Mouse (Mus musculus) kidney, adult 2 months (tissue): ENCODE results near the gene Wwox. TPM values are rescaled to one million over a fixed set of nuclear protein-coding genes. Genes with fewer than 3 reads are reported as not detected.

ENCODE experiments used
- DNase-seq: peaks from one replicate; pipeline ENCODE4 v3.0.0; 2021
- H3K27ac ChIP-seq: fragments of 200-500 bp; 2 replicates; pipeline ENCODE4 v1.5.1; 2012; ENCODE audit warnings: low read depth, low read length, control low read depth, inconsistent platforms; ENCODE audit not compliant: insufficient read depth
- H3K27me3 ChIP-seq: fragments of 200-500 bp; replicated peaks from 2 replicates; pipeline ENCODE4 v1.6.1; 2012; ENCODE audit warnings: mild to moderate bottlenecking, moderate library complexity, low read length, inconsistent platforms; ENCODE audit not compliant: control insufficient read depth, insufficient read depth
- H3K36me3 ChIP-seq: fragments of 200-500 bp; 2 replicates; pipeline ENCODE4 v1.6.1; 2012; ENCODE audit warnings: mild to moderate bottlenecking, moderate library complexity, low read length, inconsistent platforms; ENCODE audit not compliant: control insufficient read depth, insufficient read depth
- H3K4me1 ChIP-seq: fragments of 200-500 bp; 2 replicates; pipeline ENCODE4 v1.6.1; 2011; ENCODE audit warnings: low read length; ENCODE audit not compliant: control insufficient read depth, insufficient read depth
- H3K4me3 ChIP-seq: fragments of 200-500 bp; 2 replicates; pipeline ENCODE4 v1.5.1; 2011; ENCODE audit warnings: mild to moderate bottlenecking, low read depth, low read length, control low read depth; ENCODE audit not compliant: insufficient read depth
- CTCF ChIP-seq: fragments of 200-500 bp; conservative IDR thresholded peaks from 2 replicates; pipeline ENCODE4 v1.5.1; 2011; ENCODE audit warnings: low read depth, mild to moderate bottlenecking, control low read depth, low read length, moderate library complexity, mixed read lengths; ENCODE audit not compliant: insufficient read depth, insufficient read length
- POLR2A ChIP-seq: fragments of 200-500 bp; IDR thresholded peaks from one replicate; pipeline ENCODE4 v1.6.1; 2011; ENCODE audit warnings: low read depth, low read length, control low read depth
- WGBS: fragments of 180-500 bp; shearing (Covaris S2); methylation state at CpG from one replicate; pipeline ENCODE4 v1.1.7; 2018; 5-methylcytosine and 5-hydroxymethylcytosine counted together
- polyA plus RNA-seq: library from polyadenylated mRNA; depleted of rRNA; stranded (reverse); fragments of >200 nt; gene quantifications from 2 replicates; pipeline ENCODE4 v1.2.3, GENCODE M21; 2012; rRNA removed

The Wwox gene
- polyA plus RNA-seq: 14.5 and 15.3 TPM in 2 replicates

DNA sequence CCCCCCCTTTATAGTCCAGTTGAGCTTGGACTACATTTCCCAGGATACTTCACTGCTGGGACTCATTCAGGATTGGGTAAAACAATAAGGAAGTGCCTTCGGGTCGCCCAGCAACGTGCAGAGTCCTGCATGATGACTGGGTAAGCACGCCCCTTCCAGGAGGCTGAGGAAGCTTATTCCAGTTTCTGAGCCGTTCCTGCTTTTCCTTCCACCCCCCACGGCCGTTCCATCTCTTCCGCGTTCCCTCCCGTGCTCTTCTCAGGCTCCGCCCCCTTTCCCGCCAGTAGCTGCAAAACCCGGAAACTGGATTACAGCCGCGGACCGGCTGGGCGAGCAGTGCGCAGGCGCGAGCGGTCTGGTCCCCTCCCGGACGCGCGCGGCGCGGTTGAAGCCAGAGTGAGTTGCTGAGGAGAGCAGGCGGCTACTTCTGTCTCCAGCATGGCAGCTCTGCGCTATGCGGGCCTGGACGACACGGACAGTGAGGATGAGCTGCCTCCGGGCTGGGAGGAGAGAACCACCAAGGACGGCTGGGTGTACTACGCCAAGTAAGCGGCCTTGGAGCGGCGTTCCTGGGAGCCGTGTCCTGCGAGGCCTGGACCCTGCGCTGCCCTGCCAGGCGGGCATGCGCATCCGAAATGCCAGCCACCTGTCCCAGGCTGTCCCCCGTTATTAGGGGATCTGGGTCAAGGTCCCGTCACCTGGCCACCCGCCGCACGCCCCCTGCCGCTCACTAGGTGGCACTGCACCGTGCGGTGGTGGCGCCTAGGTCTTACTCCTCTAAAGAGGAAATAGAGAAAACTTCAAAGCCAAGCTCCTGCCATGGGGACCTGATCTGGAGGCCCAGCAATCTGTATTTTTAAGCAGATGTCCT, at the start of gene Wwox:
Gene Wwox (plus strand): TSS at position 322 of the 871 bp plus-strand sequence.
- H3K4me3 ChIP-seq: peak within 1 kb of the TSS; percentile 59
- DNase-seq: peak; percentile 99
- WGBS: under 1% methylated on average over 54 of the region's 54 CpGs
- no peaks in the 10 kb centered on the region; the same call in 1 of the 2 replicates for H3K4me1 ChIP-seq
- H3K27ac ChIP-seq: peak within 1 kb of the TSS; percentile 6; the same call in 1 of the 2 replicates
- TF ChIP-seq POLR2A (peak; percentile 25), CTCF (peak; percentile 72)
- no peaks in the 10 kb centered on the region for H3K27me3 ChIP-seq
- no peaks in the 10 kb centered on the region for H3K36me3 ChIP-seq

DNA sequence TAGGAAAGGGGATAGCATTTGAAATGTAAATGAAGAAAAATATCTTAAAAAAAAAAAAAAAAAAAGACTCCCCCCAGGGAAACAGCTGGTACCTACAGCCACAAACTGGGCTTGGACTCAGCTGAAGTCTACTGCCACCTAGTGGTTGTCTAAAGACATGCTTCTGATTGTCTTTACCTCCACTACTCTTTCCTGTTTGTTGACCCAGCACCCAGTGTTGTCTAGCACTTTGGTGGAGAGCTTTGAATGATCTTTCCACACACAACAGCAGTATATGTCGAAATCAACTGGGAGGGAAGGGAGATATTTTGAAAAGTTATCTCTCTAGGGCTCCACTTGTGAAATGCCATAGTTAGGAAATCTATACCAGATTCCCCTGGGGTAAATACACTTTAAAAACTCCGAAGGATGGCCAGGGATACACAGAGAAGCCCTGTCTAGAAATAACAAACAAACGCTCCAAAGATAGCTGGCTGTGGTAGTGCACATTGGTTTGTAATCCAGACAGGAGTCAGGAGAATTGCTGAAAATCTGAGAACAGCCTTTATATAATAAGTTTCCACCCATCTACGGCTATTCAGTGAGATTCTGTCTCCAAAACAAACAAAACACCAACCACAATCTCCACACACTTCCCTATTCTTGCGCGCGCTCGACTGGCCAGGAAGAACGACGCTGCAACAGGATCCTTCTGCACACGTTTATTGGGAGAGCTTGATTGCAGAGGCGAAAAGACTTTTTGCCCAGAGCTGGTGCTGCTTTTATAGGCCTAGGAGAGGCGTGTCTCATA, 48.8 kb upstream of the Wwox start:
- 59% methylated on average over 12 of the region's 13 CpGs for WGBS
- Histone ChIP-seq H3K4me3 (no peak overlapping the region), H3K27me3 (no peaks in the 10 kb centered on the region; the same call in 1 of the 2 replicates), H3K27ac (no peak overlapping the region), H3K4me1 (no peaks in the 10 kb centered on the region), H3K36me3 (no peaks in the 10 kb centered on the region)
- TF ChIP-seq CTCF (peak; percentile 48), POLR2A (no peak)
- DNase-seq: peak; percentile 5

DNA sequence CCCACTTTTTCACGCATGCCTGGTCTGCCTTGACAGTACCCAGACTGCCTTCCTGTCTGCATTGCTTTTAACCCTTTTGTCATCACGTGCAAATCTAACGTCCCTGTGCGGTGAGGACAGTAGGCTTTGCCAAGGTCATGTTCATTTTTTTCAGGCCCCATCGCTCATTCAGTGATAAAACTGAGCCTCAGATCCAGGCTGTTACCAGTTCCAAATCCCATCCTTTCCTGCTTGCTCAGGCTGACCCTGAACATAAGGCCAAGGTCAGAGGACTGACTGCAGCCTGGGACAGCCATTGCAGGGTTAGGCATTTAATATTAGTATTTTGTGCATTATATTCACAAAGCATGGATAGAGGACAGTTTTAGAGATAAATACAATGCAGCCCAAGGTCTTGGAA, 41.1 kb upstream of the Wwox start:
- no peaks in the 10 kb centered on the region for H3K36me3 ChIP-seq
- 85% methylated on average over 5 of the region's 5 CpGs for WGBS
- no peaks in the 10 kb centered on the region for H3K4me1 ChIP-seq
- H3K4me3 ChIP-seq: no peak overlapping the region
- H3K27ac ChIP-seq: no peak overlapping the region
- H3K27me3 ChIP-seq: no peaks in the 10 kb centered on the region
- TF ChIP-seq POLR2A (no peak), CTCF (no peak)
- no peak for DNase-seq

DNA sequence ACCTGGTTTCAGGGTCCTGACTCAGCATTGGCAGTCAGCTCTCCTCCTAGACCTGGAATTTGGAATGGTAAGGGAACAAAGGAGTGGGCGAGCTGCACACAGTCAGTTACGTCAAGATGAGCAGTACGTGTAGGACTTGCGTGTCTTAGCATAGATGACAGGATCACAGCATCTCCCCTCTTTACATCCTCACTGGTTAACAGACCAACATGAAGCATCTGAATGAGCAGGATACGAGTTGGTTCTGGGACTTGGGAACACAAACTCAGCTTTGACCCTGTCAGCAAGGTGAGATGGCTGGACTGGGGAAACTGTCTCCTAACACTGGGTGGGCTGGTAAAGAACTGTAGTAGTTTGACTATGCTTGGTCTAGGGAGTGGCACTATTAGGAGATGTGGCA, 40.2 kb upstream of the Wwox start:
- Histone ChIP-seq H3K36me3 (no peaks in the 10 kb centered on the region), H3K27me3 (no peaks in the 10 kb centered on the region), H3K27ac (no peak overlapping the region), H3K4me1 (no peaks in the 10 kb centered on the region), H3K4me3 (no peak overlapping the region)
- DNase-seq: no peak
- TF ChIP-seq CTCF (no peak), POLR2A (no peak)
- WGBS: 95% methylated on average over 5 of the region's 5 CpGs

DNA sequence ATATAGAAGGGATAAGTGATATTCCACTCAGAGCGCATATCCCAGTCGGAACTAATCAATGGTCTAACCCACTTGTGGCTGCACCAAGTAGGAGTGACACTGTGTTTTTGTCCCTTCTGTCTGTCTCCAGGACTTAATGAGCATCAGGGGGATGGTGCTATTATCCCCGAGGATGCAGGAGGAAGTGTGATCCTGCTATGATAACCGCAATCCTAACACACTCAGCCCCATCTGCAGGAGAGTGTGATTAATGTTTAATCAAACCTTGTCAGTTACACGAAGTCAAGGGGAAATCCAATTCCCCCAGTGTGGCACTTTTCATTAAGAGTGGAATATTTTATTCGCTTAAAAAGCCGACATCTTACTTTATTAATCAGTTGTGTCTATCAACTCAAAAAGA, 37.8 kb upstream of the Wwox start:
- no peak for TF ChIP-seq POLR2A
- Histone ChIP-seq H3K36me3 (no peaks in the 10 kb centered on the region), H3K4me1 (no peaks in the 10 kb centered on the region), H3K27me3 (no peaks in the 10 kb centered on the region), H3K4me3 (no peak overlapping the region), H3K27ac (no peak overlapping the region)
- WGBS: 53% methylated on average over 7 of the region's 7 CpGs
- DNase-seq: no peak

DNA sequence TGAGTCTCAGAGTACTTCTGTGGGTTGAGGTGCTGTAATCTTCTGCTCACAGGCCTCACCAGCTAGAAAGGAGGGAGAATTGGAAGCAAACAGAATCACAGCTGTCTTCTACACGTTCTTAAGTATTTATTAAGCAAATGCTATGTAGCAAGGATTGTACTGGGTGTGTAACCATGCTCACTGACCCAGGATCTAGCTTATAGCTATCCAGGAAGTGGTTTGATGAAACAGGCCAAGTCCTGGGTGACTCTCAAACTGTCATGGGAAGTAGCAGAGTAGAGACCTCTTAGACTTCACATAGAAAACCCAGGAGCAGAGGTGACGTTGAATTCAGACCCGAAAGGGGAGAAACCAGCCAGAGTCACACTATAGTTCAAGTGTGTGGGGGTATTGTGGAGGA, 28.0 kb upstream of the Wwox start:
- H3K4me1 ChIP-seq: no peaks in the 10 kb centered on the region
- no peaks in the 10 kb centered on the region for H3K36me3 ChIP-seq
- no peak for TF ChIP-seq CTCF
- no peak for TF ChIP-seq POLR2A
- no peak for DNase-seq
- H3K27ac ChIP-seq: no peak overlapping the region
- 65% methylated on average over 3 of the region's 3 CpGs for WGBS
- no peaks in the 10 kb centered on the region; the same call in 1 of the 2 replicates for H3K27me3 ChIP-seq
- H3K4me3 ChIP-seq: no peak overlapping the region

DNA sequence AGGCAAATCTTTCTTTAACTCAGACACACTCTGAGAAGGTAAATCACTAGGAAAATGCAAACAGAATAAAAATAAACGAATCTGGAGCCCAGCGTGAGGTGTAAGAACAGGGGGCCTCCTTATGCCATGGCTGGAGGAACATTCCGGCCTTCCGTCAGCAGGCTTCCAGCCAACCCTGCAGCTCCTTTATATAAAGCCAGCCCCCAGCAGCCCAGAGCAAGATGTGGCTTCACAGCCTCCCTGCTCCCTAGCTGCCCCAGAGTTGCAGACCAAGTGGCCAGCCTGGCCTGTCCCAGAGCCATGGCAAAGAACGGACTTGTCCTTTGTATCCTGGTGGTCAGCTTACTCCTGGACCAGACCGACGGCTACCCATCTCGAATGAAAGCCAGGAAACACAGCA, 21.7 kb upstream of the Wwox start, which contains the start of gene Clec3a:
Gene Clec3a (plus strand): TSS at position 301 of the 400 bp plus-strand sequence.
- no peaks in the 10 kb centered on the region for H3K36me3 ChIP-seq
- no peak for DNase-seq
- no peaks in the 10 kb centered on the region for H3K27me3 ChIP-seq
- H3K4me3 ChIP-seq: no peak within 1 kb of the TSS
- no peak for TF ChIP-seq POLR2A
- H3K27ac ChIP-seq: no peak within 1 kb of the TSS
- WGBS: 81% methylated on average over 8 of the region's 8 CpGs
- H3K4me1 ChIP-seq: no peaks in the 10 kb centered on the region
